Mouse (Mus musculus): ENCODE results near the gene Cyyr1. TPM values are rescaled to one million over a fixed set of nuclear protein-coding genes. Genes with fewer than 3 reads are reported as not detected.

Cyyr1 gene
- polyA plus RNA-seq, 1 experiment from 2014 or later = 2.5 TPM

DNA sequence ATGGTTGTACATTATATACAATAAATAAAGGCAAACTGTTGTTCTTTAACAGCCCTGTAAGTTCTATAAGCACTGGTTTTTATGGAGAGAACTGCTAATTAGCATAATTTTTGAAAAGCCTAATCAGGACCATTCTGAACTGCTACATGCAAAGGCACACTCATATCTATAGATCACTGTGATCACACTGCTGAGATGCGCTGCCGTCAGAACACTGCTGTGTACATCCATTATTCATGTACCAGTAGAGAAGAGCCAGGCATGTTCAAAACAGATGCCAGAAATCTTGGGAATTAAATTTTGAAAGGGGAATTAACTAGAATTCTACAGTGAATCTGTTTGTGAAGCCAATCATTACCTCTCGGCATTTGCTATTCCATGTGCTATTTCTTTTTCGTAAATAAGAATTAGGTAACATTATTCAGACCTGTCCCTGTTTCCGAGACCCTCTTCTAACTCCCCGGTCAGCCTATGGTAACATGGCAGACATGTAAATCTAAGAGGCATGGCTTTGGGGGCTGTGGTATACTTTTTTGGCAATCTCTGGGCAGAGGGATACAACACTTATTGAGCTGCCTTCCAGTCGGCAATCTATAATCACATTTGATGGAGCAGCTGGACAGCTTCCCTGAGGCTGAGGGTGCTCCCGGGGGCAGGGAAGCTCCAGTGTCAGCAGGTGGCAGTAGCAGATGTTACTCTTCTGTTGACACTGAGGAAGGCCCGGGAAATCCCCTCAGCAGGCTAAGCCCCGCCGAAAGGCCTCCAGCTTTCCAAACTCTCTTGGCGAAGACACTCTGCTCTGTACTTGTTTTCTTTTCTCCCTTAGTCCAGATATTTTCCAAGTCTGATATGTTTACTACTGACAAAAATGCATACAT is 25.2 kb downstream of the Cyyr1 start:
- no peak; the same call in 1 of the 2 replicates for ATAC-seq (ENCODE audit: low FRiP score, low read depth)
- H3K36me3 ChIP-seq = no peaks in the 10 kb centered on the region
- no peak overlapping the region for H3K27ac ChIP-seq (replicated peaks)
- H3K4me3 ChIP-seq = no peak overlapping the region
- H3K9ac ChIP-seq = no peak overlapping the region
- WGBS = 45% methylated on average over 12 of the region's 12 CpGs
- no peak overlapping the region for H3K4me2 ChIP-seq
- H3K27me3 ChIP-seq = no peaks in the 10 kb centered on the region
- H3K9me3 ChIP-seq = no peaks in the 10 kb centered on the region
- H3K4me1 ChIP-seq (replicated peaks) = 0 out of 2 replicates have a peak, but pooled peaks cover 4% of the 10 kb centered on the region

- Histone ChIP-seq H3K27me3 (no peaks in the 10 kb centered on the region), H3K9ac (no peak overlapping the region), H3K36me3 (no peaks in the 10 kb centered on the region), H3K27ac (replicated peaks) (no peak overlapping the region), H3K4me1 (replicated peaks) (0 out of 2 replicates have a peak, but pooled peaks cover 4% of the 10 kb centered on the region), H3K4me2 (no peak overlapping the region), H3K9me3 (no peaks in the 10 kb centered on the region), H3K4me3 (no peak overlapping the region)
- ATAC-seq (ENCODE audit: low FRiP score, low read depth) = no peak
- WGBS = 85% methylated on average over 8 of the region's 8 CpGs
Observed at GRCm38 (mm10) chr16:85524589-85524988, 28.6 kb downstream of the Cyyr1 start.

DNA sequence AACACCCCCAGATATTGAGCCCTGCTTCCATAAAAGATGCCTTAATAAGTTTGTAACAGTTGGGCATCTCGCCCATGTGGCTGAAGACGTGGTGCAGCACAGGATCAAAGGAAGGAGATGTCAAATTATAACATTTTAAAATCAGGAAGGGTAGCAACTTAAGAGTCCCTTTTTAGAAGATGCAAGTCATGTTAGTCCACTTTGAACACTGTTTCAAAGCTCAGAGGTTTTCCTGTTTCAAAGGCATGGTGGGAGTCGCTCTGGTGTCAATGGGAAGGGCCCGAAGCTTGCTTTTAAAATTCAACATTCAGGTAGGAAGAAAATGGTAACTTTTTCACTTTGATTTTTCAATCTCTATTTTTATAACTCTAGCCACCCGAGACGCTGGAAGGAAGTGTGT is 45.9 kb downstream of the Cyyr1 start:
- ATAC-seq (ENCODE audit: low FRiP score, low read depth) = no peak
- 91% methylated on average over 6 of the region's 6 CpGs for WGBS
- Histone ChIP-seq H3K4me1 (replicated peaks) (no peaks in the 10 kb centered on the region), H3K9ac (no peak overlapping the region), H3K9me3 (no peaks in the 10 kb centered on the region), H3K27me3 (no peaks in the 10 kb centered on the region), H3K27ac (replicated peaks) (no peak overlapping the region), H3K4me2 (no peak overlapping the region), H3K36me3 (no peaks in the 10 kb centered on the region), H3K4me3 (no peak overlapping the region)

DNA sequence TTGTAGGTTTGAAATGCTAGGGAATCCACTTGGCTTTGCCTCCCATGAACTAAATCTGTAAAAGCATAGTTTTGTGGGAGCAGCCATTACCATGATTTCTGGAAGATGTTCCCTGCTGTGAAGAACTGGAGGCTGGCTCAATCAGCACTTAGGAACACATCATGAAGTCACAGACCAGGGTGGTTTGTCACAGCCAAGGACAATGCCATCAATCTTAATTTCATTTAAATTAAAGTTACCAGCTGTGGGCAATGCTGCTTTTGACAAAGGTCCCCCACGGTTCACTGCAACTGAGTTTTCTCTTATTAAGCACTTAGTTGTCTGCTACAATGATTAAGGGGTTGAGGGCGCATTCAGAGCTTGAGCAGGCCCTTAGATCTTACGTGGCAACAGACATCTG is 48.1 kb downstream of the Cyyr1 start:
- no peak for ATAC-seq (ENCODE audit: low FRiP score, low read depth)
- WGBS = 20% methylated on average over 3 of the region's 3 CpGs
- H3K27ac ChIP-seq (replicated peaks) = no peak overlapping the region
- H3K4me1 ChIP-seq (replicated peaks) = no peaks in the 10 kb centered on the region
- no peaks in the 10 kb centered on the region for H3K27me3 ChIP-seq
- H3K4me3 ChIP-seq = no peak overlapping the region
- H3K4me2 ChIP-seq = no peak overlapping the region
- no peak overlapping the region for H3K9ac ChIP-seq
- no peaks in the 10 kb centered on the region for H3K36me3 ChIP-seq
- no peaks in the 10 kb centered on the region for H3K9me3 ChIP-seq

- 71% methylated on average over 5 of the region's 5 CpGs for WGBS
- Histone ChIP-seq H3K27ac (replicated peaks) (no peak overlapping the region), H3K27me3 (no peaks in the 10 kb centered on the region), H3K4me2 (no peak overlapping the region), H3K9ac (no peak overlapping the region), H3K4me3 (no peak overlapping the region), H3K4me1 (replicated peaks) (no peaks in the 10 kb centered on the region), H3K9me3 (no peaks in the 10 kb centered on the region), H3K36me3 (no peaks in the 10 kb centered on the region)
- ATAC-seq (ENCODE audit: low FRiP score, low read depth) = no peak
Observed at GRCm38 (mm10) chr16:85503416-85503815, 49.8 kb downstream of the Cyyr1 start.

DNA sequence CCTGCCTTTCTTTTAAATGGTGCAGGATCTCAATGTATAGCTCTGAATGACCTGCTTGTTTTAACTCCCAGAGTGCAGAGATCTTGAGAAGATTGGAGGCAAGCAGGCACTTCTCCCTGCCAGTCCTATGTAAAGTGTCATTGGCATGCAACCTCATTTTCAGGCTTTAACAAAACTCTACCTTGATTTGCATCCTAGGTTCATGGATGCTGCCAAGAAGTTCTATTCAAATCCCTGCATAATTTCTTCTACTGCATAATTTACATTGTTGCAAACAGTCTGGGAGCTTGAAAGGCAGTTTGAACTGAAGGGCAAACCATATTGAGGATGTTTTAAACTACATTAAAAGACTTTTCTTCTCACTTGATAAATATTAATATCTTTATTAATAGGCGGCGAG is 57.4 kb downstream of the Cyyr1 start:
- H3K9me3 ChIP-seq = no peaks in the 10 kb centered on the region
- H3K4me1 ChIP-seq (replicated peaks) = no peaks in the 10 kb centered on the region
- H3K4me2 ChIP-seq = no peak overlapping the region
- no peaks in the 10 kb centered on the region for H3K27me3 ChIP-seq
- H3K9ac ChIP-seq = no peak overlapping the region
- ATAC-seq (ENCODE audit: low FRiP score, low read depth) = no peak
- H3K4me3 ChIP-seq = no peak overlapping the region
- no peaks in the 10 kb centered on the region for H3K36me3 ChIP-seq
- no peak overlapping the region for H3K27ac ChIP-seq (replicated peaks)
- 61% methylated on average over 2 of the region's 2 CpGs for WGBS

- no peaks in the 10 kb centered on the region for H3K36me3 ChIP-seq
- H3K9me3 ChIP-seq = no peaks in the 10 kb centered on the region
- no peak overlapping the region for H3K4me2 ChIP-seq
- no peaks in the 10 kb centered on the region for H3K27me3 ChIP-seq
- H3K9ac ChIP-seq = no peak overlapping the region
- H3K27ac ChIP-seq (replicated peaks) = no peak overlapping the region
- ATAC-seq (ENCODE audit: low FRiP score, low read depth) = no peak
- 0 out of 2 replicates have a peak, but pooled peaks cover 2% of the 10 kb centered on the region for H3K4me1 ChIP-seq (replicated peaks)
- WGBS = 76% methylated on average over 5 of the region's 5 CpGs
- H3K4me3 ChIP-seq = no peak overlapping the region
Observed at GRCm38 (mm10) chr16:85488105-85488607, 65.0 kb downstream of the Cyyr1 start.

DNA sequence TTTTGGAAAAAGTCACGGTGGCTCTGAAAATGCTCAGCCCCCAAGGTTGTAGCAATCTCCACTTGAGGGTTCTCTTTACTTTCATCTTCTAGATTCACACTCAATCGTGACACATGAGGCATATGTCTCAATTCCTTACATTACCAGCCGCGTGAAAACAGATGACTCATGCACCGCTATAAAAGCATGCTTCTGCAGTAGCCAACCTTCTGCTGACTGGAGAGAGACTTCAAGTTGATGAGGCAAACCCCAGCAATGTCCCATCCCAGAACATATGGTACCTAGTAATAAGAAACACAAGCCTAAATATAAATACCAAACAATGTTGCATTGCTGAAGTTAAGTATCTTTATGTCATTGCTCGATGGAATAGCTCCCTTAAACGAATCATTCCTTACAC is 65.9 kb downstream of the Cyyr1 start:
- H3K36me3 ChIP-seq = no peaks in the 10 kb centered on the region
- WGBS = 88% methylated on average over 7 of the region's 7 CpGs
- H3K4me2 ChIP-seq = no peak overlapping the region
- no peaks in the 10 kb centered on the region for H3K9me3 ChIP-seq
- ATAC-seq (ENCODE audit: low FRiP score, low read depth) = no peak
- no peak overlapping the region for H3K4me3 ChIP-seq
- no peak overlapping the region for H3K27ac ChIP-seq (replicated peaks)
- 0 out of 2 replicates have a peak, but pooled peaks cover 2% of the 10 kb centered on the region for H3K4me1 ChIP-seq (replicated peaks)
- H3K27me3 ChIP-seq = no peaks in the 10 kb centered on the region
- no peak overlapping the region for H3K9ac ChIP-seq

DNA sequence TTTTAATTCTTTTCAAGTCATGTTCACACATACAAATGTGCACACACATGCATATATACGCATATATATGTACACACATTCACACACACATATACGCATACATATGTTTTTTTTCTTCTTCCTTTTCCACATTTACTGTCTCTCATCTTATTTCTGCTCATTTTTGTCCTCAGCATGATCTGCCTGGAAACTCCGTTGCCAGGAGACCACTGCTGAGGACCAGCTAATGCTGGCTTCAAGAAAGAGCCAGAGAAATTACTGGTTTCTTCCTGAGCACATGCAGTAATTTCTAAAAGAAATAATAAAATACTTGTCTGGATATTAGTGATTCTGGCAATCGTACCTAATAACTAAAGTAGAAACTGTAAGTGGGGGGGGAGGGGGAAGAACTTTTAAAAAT is 68.6 kb downstream of the Cyyr1 start:
- WGBS = 81% methylated on average over 4 of the region's 4 CpGs
- no peak for ATAC-seq (ENCODE audit: low FRiP score, low read depth)
- no peaks in the 10 kb centered on the region for H3K36me3 ChIP-seq
- no peak overlapping the region for H3K27ac ChIP-seq (replicated peaks)
- no peak overlapping the region for H3K4me2 ChIP-seq
- no peaks in the 10 kb centered on the region for H3K9me3 ChIP-seq
- no peaks in the 10 kb centered on the region for H3K27me3 ChIP-seq
- no peak overlapping the region for H3K4me3 ChIP-seq
- H3K9ac ChIP-seq = no peak overlapping the region
- H3K4me1 ChIP-seq (replicated peaks) = 0 out of 2 replicates have a peak, but pooled peaks cover 2% of the 10 kb centered on the region

DNA sequence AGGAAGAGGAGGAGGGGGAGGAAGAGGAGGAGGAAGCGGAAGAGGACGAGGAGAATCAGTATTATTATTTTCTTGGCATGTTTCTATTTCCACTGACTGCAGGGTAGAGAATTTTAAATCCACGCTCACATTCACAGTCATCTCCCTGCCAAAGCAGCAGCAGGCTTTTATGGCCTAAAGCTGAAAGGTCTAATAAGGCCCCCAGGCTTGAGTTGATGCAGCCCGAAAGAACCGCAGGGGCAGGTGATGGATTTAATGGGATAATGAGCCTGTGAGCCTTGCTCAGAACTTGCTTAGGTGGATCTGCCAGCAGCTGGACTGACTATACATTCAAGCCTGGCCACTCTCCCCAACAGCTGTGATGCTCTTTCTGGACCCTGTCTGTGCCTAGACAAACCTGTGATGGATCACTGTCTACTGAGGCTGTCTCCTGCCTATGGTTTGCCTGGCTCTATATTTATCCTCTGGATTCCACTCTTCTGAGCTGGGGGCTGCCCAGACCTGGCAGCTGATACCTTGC is 78.6 kb downstream of the Cyyr1 start:
- Histone ChIP-seq H3K4me1 (replicated peaks) (no peaks in the 10 kb centered on the region; the same call in 1 of the 2 replicates), H3K27me3 (no peaks in the 10 kb centered on the region), H3K9me3 (no peaks in the 10 kb centered on the region), H3K36me3 (no peaks in the 10 kb centered on the region), H3K4me3 (no peak overlapping the region), H3K27ac (replicated peaks) (peak overlapping the region; percentile 34; the same call in 1 of the 2 replicates), H3K4me2 (no peak overlapping the region), H3K9ac (no peak overlapping the region)
- ATAC-seq (ENCODE audit: low FRiP score, low read depth) = 0 out of 2 replicates have a peak, but pooled peaks have one; percentile 38
- 48% methylated on average over 5 of the region's 5 CpGs for WGBS

GRCm38 (mm10) chr16:85470057-85470456 is 83.1 kb downstream of the Cyyr1 start:
- Histone ChIP-seq H3K9me3 (no peaks in the 10 kb centered on the region), H3K36me3 (no peaks in the 10 kb centered on the region), H3K4me1 (replicated peaks) (no peaks in the 10 kb centered on the region; the same call in 1 of the 2 replicates), H3K27ac (replicated peaks) (no peak overlapping the region), H3K4me3 (no peak overlapping the region), H3K27me3 (no peaks in the 10 kb centered on the region), H3K4me2 (no peak overlapping the region), H3K9ac (no peak overlapping the region)
- no peak for ATAC-seq (ENCODE audit: low FRiP score, low read depth)
- 87% methylated on average over 4 of the region's 4 CpGs for WGBS

DNA sequence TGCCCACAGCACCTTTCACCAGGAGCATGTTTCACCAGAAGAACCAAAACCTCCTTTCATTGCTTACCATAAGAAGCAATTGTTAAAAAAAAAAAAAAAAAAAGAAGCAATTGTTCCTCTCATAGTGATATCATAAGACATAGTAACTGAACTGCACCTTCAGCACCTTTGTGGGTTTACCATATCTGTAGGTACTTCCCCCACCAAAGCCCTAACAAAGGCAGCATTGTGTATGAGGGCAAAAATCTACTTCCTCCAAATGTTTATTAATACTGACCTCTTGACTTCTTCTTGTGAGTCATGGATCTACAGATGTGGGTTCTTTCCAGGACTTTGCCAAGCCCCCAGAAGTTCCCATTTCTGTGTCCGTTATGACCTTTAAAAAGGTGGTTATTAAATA is 98.2 kb downstream of the Cyyr1 start:
- ATAC-seq (ENCODE audit: low FRiP score, low read depth) = no peak
- Histone ChIP-seq H3K27ac (replicated peaks) (no peak overlapping the region), H3K4me2 (no peak overlapping the region), H3K36me3 (no peaks in the 10 kb centered on the region), H3K9ac (no peak overlapping the region), H3K27me3 (no peaks in the 10 kb centered on the region), H3K9me3 (no peaks in the 10 kb centered on the region), H3K4me3 (no peak overlapping the region), H3K4me1 (replicated peaks) (no peaks in the 10 kb centered on the region)
- 84% methylated on average over 1 of the region's 1 CpGs for WGBS
